22 mouse cellular contexts compared by ENCODE assay signal in genomic region chr1:152060265-152060664, GRCm38 (mm10). TPM values are rescaled to one million over a fixed set of nuclear protein-coding genes. Genes with fewer than 3 reads are reported as not detected.
DNase-seq lines count a peak whose midpoint lies in the region; ATAC-seq lines count a peak whose summit lies in the region.
"Had no signal": no experiment of that assay in that cellular context is flagged by ENCODE, and none has a peak within 500 bp of the region (broad histone marks: within the 10 kb centered on the region; RNA-seq: fewer than 3 reads in every experiment).

No protein-coding gene starts in this region.

- no peak overlapping the region for H3K4me3 ChIP-seq in midbrain, embryonic 13.5 days (replicated peaks)
- no peak overlapping the region for H3K4me3 ChIP-seq in midbrain, embryonic 11.5 days (ENCODE audit: low read depth, low read length)
- H3K4me3 ChIP-seq: embryonic facial prominence, embryonic 13.5 days; embryonic facial prominence, embryonic 15.5 days; erythroblast, embryonic 14.5 days; forebrain, embryonic 10.5 days; forebrain, embryonic 12.5 days had no signal

- peaks cover 19% of the 10 kb centered on the region; the same call in 1 of the 2 replicates for H3K4me1 ChIP-seq in midbrain, embryonic 13.5 days (replicated peaks)
- no peaks in the 10 kb centered on the region for H3K4me1 ChIP-seq in midbrain, embryonic 11.5 days (ENCODE audit: control insufficient read depth, insufficient read depth, low read length)

- no peaks in the 10 kb centered on the region for H3K27me3 ChIP-seq in midbrain, embryonic 13.5 days
- no peaks in the 10 kb centered on the region for H3K27me3 ChIP-seq in midbrain, embryonic 11.5 days (ENCODE audit: control insufficient read depth, insufficient read depth, low read length)
- H3K27me3 ChIP-seq: embryonic facial prominence, embryonic 13.5 days; embryonic facial prominence, embryonic 15.5 days; forebrain, embryonic 12.5 days had no signal

- no peak overlapping the region for H3K4me2 ChIP-seq in midbrain, embryonic 13.5 days (replicated peaks)
- H3K4me2 ChIP-seq in midbrain, embryonic 11.5 days, result no peak overlapping the region
- H3K4me2 ChIP-seq: embryonic facial prominence, embryonic 13.5 days; embryonic facial prominence, embryonic 15.5 days; forebrain, embryonic 12.5 days had no signal

- DNase-seq in frontal cortex, postnatal 36 days (ENCODE audit: low spot score in 2 of 2), result no peak
- DNase-seq in heart, adult 11 months, result peak; percentile 76
- no peak for DNase-seq in heart, postnatal 4 days
- DNase-seq in midbrain, embryonic 11.5 days (ENCODE audit: low spot score, missing footprints), result no peak
- DNase-seq: adrenal gland, adult 2 months; adrenal gland, postnatal 10 days; adrenal gland, postnatal 25 days; cerebellum, adult 11-12 months; cerebellum, adult 8-10 months; cerebellum, adult 9-11 months; cerebellum, postnatal 14 days; cerebellum, postnatal 36 days; embryo, embryonic 11 days had no signal

- peak overlapping the region; percentile 20; the same call in 1 of the 2 replicates for H3K27ac ChIP-seq in midbrain, embryonic 13.5 days
- no peak overlapping the region for H3K27ac ChIP-seq in midbrain, embryonic 11.5 days (ENCODE audit: low read depth, low read length)
- H3K27ac ChIP-seq: embryonic facial prominence, embryonic 13.5 days; embryonic facial prominence, embryonic 15.5 days; forebrain, embryonic 10.5 days; forebrain, embryonic 12.5 days had no signal

- H3K9me3 ChIP-seq in midbrain, embryonic 13.5 days, result no peaks in the 10 kb centered on the region
- no peaks in the 10 kb centered on the region for H3K9me3 ChIP-seq in midbrain, embryonic 11.5 days (ENCODE audit: control insufficient read depth, low read length)
- H3K9me3 ChIP-seq: embryonic facial prominence, embryonic 13.5 days; embryonic facial prominence, embryonic 15.5 days; forebrain, embryonic 10.5 days; forebrain, embryonic 12.5 days had no signal

- 0 out of 2 replicates have a peak, but pooled peaks cover 9% of the 10 kb centered on the region for H3K36me3 ChIP-seq in midbrain, embryonic 13.5 days
- H3K36me3 ChIP-seq in midbrain, embryonic 11.5 days (ENCODE audit: control insufficient read depth, insufficient read depth, low read length), result no peaks in the 10 kb centered on the region
- H3K36me3 ChIP-seq: embryonic facial prominence, embryonic 13.5 days; embryonic facial prominence, embryonic 15.5 days; forebrain, embryonic 10.5 days; forebrain, embryonic 12.5 days had no signal

- ATAC-seq in frontal cortex, adult (ENCODE audit: low TSS enrichment), result peak; percentile 70
- ATAC-seq in midbrain, embryonic 13.5 days, result no peak
- ATAC-seq in midbrain, embryonic 11.5 days (ENCODE audit: low FRiP score), result no peak
- ATAC-seq: forebrain, embryonic 14.5 days; forebrain, embryonic 16.5 days had no signal

- WGBS in midbrain, embryonic 13.5 days, result 84% methylated on average over 3 of the region's 3 CpGs
- WGBS in midbrain, embryonic 11.5 days, result 88% methylated on average over 3 of the region's 3 CpGs

- H3K9ac ChIP-seq in midbrain, embryonic 13.5 days (replicated peaks), result no peak overlapping the region
- H3K9ac ChIP-seq in midbrain, embryonic 11.5 days (ENCODE audit: low read length), result no peak overlapping the region
- H3K9ac ChIP-seq: embryonic facial prominence, embryonic 13.5 days; embryonic facial prominence, embryonic 15.5 days; forebrain, embryonic 12.5 days had no signal

RNA-seq across cellular contexts. Expression of gene 1700025G04Rik, which starts 29.7 kb away (rescaled TPM):
- 10 to 100 TPM; 62.8 to 67.7 TPM for total RNA-seq in heart, postnatal 4 days (2021)
- polyA plus RNA-seq in midbrain, embryonic 13.5 days (2015; fragmentation: Nextera tagmentation; extraction: Ambion mirVana), result 37.6 and 41.1 TPM in 2 replicates
- polyA plus RNA-seq in midbrain, embryonic 11.5 days (2014; fragmentation: Nextera tagmentation; extraction: Ambion mirVana), result 32.4 and 35.2 TPM in 2 replicates
